1 mouse cellular context compared by ENCODE assay signal in the genomic region with DNA sequence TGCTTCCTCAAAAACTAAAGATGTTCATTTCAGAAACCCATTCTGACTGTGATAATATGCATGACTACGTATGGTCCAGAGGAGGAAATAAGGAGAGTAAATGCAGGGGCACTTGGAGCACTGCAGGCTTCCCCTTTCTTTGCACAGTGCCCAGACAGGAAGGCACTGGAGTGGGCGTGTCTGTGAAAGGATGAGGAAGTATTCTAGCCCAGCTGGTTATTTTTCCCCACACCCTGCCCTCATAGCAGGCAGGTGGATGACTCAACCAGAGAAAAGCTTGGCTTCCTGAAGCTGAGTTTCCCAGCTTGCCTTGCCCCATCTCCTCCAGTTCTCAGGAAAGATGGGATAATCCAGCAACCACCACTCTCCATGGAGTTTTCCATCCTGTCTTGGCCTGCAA.
TF ChIP-seq lines count a peak whose summit lies in the region.

No protein-coding gene starts in this region.

TF ChIP-seq in CH12.LX, 34 proteins besides CTCF, POLR2A, EP300 and RAD21 (continued from another document):
- TF ChIP-seq MAFK (IDR thresholded peaks at IDR 0.05; ENCODE audit: insufficient replicate concordance, low read length) (0 out of 2 replicates have a peak, but pooled peaks have one; percentile 25), MEF2A (IDR thresholded peaks at IDR 0.05; ENCODE audit: borderline replicate concordance, low read depth, low read length) (peak; percentile 72), JUN (IDR thresholded peaks at IDR 0.05; ENCODE audit: insufficient read depth, low read depth, low read length) (peak; percentile 79), MXI1 (IDR thresholded peaks at IDR 0.05; ENCODE audit: low read depth, low read length) (no peak), POLR2AphosphoS2 (IDR thresholded peaks at IDR 0.05; ENCODE audit: low read depth, low read length) (no peak), HCFC1 (IDR thresholded peaks at IDR 0.05; ENCODE audit: low read depth, low read length) (no peak), NELFE (IDR thresholded peaks at IDR 0.05; ENCODE audit: low read depth, low read length) (no peak), NRF1 (IDR thresholded peaks at IDR 0.05; ENCODE audit: low read depth, low read length) (no peak), UBTF (IDR thresholded peaks at IDR 0.05; ENCODE audit: low read depth, low read length) (no peak), ZNF384 (IDR thresholded peaks at IDR 0.05; ENCODE audit: low read depth, low read length) (no peak), USF2 (conservative IDR thresholded peaks at IDR 0.05; ENCODE audit: low read depth, low read length) (no peak), CHD2 (IDR thresholded peaks at IDR 0.05; ENCODE audit: low read length) (peak; percentile 51; the same call in 1 of the 2 replicates), IRF4 (IDR thresholded peaks at IDR 0.05; ENCODE audit: low read depth, low read length) (peak; percentile 96), ELF1 (IDR thresholded peaks at IDR 0.05; ENCODE audit: low read depth, low read length) (peak; percentile 83), TBP (conservative IDR thresholded peaks at IDR 0.05; ENCODE audit: low read depth, low read length) (no peak), E2F4 (IDR thresholded peaks at IDR 0.05; ENCODE audit: insufficient replicate concordance, low read depth, low read length) (no peak), RCOR1 (conservative IDR thresholded peaks at IDR 0.05; ENCODE audit: low read depth, low read length) (peak; percentile 67; the same call in 1 of the 2 replicates), SMC3 (IDR thresholded peaks at IDR 0.05; ENCODE audit: low read depth, low read length) (no peak), ZMIZ1 (IDR thresholded peaks at IDR 0.05; ENCODE audit: low read depth, low read length) (no peak), MAZ (IDR thresholded peaks at IDR 0.05; ENCODE audit: low read depth, low read length) (no peak), BHLHE40 (IDR thresholded peaks at IDR 0.05; ENCODE audit: low read depth, low read length) (peak; percentile 49; the same call in 1 of the 2 replicates), JUND (conservative IDR thresholded peaks at IDR 0.05; ENCODE audit: low read depth, low read length) (peak; percentile 95), TCF12 (IDR thresholded peaks at IDR 0.05; ENCODE audit: low read depth, low read length) (peak; percentile 78), USF1 (IDR thresholded peaks at IDR 0.05; ENCODE audit: low read depth, low read length) (no peak), KAT2A (IDR thresholded peaks at IDR 0.05; ENCODE audit: insufficient replicate concordance, low read length) (no peak), PAX5 (IDR thresholded peaks at IDR 0.05; ENCODE audit: low read length) (no peak), MYC (IDR thresholded peaks at IDR 0.05; ENCODE audit: low read depth, low read length) (0 out of 2 replicates have a peak, but pooled peaks have one; percentile 45), ZC3H11A (IDR thresholded peaks at IDR 0.05; ENCODE audit: low read depth, low read length) (no peak), MAX (IDR thresholded peaks at IDR 0.05; ENCODE audit: low read length) (peak; percentile 32; the same call in 1 of the 2 replicates), ETS1 (conservative IDR thresholded peaks at IDR 0.05; ENCODE audit: low read depth, low read length) (peak; percentile 88)
TF ChIP-seq in CH12.LX: peak in this region for 14.
